Mouse (Mus musculus): Measurements from ENCODE around the gene Shank2.

The Shank2 gene

DNA sequence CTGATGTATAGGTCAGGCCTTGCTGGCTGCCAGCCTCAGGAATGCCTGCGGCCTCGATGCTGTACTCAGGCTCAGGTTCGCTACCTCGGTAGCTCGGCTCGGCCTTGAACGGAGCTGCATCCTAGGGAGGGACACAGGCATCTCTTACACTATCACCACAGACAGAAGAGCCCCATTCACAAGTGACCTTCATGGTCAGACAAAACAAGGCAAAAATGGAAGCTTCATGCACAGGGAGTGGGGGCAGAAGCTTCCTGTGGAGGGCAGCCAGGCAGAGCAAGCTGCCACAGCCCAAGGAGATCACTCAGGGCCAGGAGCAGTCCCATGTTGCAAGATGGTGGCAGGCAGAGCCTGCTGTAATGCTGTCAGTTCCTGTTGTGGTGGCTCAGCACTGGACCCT lies 437.1 kb downstream of the Shank2 start:
- no peak for DNase-seq

DNA sequence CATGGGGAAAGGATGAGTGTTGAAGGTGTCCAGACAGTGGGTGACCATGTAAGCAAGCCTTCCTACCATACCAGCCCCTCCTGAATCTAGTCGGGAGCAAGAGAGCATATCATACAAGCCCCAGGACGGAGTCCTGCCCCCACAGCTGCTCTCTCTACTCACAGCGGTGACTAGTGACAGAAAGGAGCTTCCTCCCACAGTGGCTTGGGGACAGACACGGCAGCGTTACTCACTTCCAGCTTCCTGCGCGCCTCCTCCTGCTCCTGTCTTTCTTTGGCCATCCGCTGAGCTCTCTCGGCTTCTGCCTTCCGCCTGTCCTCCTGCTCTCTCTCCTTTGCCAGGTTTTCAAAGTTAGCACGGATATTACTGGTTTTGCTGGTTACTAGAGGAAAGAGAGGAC lies 439.7 kb downstream of the Shank2 start:
- no peak for DNase-seq

DNA sequence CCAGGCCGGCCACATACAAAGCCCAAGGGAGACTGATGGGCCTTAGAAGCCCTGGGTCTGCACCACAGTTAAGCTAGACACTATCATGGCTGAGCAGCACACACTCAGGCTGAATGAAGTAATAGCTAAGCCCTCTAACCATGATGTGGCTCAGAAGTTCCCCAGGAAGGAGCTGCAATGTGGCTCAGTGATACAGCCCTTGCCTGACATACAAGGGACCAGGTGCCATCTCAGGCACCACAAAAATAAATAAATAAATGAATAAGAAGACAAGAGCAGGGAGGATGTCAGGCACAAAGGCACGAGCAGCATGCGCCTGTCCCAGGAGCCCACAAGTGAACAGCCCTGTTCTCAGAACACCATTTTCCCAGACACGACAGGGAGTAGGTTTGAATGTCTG lies 440.2 kb downstream of the Shank2 start:
- DNase-seq, result no peak

GRCm38 (mm10) chr7:144444788-144445187 lies 443.1 kb downstream of the Shank2 start:
- DNase-seq, result no peak

- no peak for DNase-seq
Observed at GRCm38 (mm10) chr7:144447146-144447545, 445.4 kb downstream of the Shank2 start.

GRCm38 (mm10) chr7:144448186-144448585 lies 446.5 kb downstream of the Shank2 start:
- no peak for DNase-seq

DNA sequence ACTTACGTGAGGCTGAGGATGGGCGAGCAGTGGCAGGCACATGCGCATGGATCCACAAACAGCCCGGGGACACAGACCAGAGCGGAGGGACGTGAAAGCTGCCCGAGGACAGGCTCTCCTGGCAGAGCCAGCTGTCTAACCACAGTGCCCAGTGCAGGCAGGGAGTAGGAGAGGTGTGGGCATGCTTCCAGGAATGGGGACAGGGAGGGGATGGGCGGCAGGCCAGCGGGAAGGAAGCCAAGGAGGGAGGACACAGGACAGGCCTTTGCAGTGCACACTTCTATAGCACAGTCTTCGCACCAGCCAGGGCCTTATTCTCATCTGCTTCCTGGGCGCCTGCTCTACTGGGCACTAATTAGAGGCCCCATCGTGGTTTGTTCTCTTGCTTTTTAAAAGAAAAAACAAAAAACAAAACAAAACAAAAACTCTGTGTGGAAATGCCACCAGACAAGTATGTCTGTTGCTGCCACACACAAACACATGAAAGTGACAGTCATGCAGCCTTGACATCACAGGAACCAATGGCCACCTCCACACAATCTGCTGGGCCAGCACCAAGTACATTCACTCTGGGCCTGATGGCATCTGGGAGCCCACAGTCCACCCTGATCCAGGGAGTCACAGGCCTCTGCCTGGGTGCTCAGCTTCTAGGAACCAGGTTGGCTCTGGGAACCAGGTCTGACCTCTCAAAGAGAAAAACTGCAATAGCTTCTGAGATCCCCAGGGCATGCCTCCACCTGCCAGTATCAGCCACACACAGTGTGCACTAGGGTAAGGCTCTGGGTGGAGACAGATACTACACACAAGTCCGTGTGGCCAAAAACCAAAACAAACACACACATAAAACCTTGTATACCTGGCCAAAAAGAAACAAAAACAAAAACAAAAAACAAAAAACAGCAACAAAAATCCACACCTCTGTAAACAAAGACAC lies 448.2 kb downstream of the Shank2 start:
- peak; percentile 86 for DNase-seq

DNA sequence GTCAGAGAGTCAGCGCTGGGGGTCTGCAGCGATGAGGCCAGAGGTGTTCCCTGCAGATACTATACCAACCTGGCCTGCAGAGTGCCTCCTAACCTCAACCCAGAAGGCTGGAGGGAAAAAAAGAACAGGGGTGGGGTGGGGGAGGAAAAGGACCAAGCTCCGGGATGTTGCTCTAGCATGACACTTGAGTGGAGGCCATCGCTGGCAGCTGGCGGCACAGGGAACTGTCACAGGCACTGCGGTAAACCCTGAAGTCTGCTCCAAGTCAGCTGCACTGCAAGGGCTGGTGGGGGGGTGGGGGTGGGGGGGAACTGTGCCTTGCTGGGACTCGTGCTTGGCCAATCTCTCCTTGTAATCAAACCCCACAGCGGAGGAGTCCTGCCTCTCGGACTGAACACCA lies 448.9 kb downstream of the Shank2 start:
- DNase-seq, result no peak

DNA sequence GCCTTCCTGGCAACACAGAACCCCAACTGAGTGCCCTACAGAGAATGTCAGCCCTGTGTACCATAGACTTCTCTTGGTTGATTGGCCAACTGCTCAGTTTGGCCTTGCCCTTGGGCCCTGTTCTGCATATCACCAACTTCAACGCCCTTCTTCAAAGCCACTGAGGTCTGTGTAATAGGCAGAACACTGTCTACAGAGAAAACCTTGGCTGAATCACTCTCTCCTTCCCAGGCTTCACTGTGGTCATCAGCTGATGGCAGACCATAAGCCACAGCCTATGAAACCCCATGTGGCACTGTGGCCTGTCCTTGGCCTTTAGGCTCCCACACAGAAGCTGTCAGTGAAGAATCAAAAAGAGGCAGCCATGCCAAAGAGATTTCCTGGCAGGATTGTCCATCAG lies 457.2 kb downstream of the Shank2 start:
- no peak for DNase-seq

- no peak for DNase-seq
Observed at GRCm38 (mm10) chr7:144461246-144461902, 459.6 kb downstream of the Shank2 start.

DNA sequence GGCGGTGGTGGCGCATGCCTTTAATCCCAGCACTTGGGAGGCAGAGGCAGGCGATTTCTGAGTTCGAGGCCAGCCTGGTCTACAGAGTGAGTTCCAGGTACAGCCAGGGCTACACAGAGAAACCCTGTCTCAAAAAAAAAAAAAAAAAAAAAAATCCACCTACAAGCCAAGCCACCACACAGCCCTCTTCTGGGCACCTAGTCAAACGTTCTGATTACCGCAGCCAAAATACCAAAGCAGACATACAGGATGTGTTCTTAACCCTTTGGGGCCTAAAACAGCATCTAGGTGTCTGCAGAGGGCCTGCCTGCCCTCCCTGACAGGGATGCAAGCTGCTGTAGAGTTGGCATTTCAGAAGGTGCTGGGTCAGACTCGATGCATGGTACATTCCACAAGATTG lies 460.8 kb downstream of the Shank2 start:
- no peak for DNase-seq

GRCm38 (mm10) chr7:144468741-144469140 lies 467.0 kb downstream of the Shank2 start:
- no peak for DNase-seq

DNA sequence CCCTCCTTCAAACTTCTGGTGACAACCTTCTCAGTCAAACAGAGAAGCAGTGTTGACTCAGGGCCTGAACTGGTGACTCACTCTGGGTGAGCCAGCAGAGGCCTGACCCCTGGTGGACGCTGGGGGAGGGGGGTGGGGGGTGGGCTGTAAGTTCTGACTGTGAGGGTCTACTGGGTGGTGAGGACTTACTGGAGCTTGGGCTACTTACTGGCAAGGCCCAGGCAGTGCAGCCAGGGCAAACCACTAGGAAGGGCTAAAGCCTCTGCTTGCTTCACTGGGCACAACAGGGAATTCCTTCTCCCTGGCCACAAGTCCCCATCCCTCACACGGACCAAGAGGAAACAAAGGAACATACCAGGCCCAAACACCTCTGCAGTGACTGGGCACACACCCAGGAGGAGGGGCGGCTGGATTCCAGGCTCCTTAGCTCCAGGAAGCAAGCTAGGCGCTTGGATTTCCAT lies 467.5 kb downstream of the Shank2 start:
- peak; percentile 71 for DNase-seq

GRCm38 (mm10) chr7:144469908-144470544 lies 468.3 kb downstream of the Shank2 start:
- peak; percentile 18 for DNase-seq

- DNase-seq, result peak; percentile 94
Observed at GRCm38 (mm10) chr7:144470545-144471059, 468.9 kb downstream of the Shank2 start, which contains the start of gene Cttn. Gene Cttn, minus strand, starts transcription at chr7:144471009.

DNA sequence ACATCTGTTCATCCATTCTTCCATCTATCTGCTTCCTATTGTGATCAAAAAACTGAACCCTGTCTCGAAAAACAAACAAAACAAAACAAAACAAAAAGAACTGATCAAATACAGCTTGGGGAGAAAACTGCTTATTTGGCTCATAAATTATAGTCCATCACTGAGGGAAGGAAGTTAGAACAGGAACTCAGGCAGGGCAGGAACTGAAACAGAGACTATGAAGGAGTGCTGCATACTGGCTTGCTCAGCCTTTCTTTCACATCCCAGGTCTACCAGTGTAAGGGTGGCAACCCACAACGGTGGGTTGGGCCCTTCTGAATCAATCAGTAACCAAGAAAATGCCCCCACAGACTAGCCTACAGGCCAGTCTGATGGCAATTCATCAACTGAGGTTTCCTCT lies 469.4 kb downstream of the Shank2 start:
- DNase-seq, result no peak

DNA sequence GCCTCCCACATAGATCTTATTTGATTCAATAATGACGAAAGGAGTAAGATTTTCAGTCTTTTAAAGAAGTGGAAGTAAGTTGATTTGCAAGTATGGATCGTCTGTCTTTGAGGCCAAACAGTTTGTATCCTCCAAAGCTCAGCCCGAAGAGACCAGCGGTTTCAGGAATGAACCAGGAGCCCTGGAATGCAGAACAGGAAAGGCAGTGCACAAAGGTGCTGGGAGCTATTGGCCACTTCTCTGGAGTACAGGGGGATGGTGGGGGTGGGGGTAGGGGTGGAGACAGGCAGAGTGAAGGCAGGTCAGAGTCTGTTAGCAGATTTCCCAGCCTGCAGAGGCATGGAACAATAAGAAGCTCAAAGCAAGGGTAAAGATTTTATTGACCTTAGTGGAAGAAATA lies 471.8 kb downstream of the Shank2 start:
- peak; percentile 24 for DNase-seq

Measured in kidney, adult 18-20 months (tissue).